Mouse (Mus musculus) embryonic fibroblast, embryonic 13.5 days (primary cell): Measurements from ENCODE around the gene Stx6. TPM values are rescaled to one million over a fixed set of nuclear protein-coding genes. Genes with fewer than 3 reads are reported as not detected.

Source experiments
- H3K27ac ChIP-seq: 2 replicates; pipeline ENCODE4 v1.5.1; 2012; ENCODE audit warnings: low read length, control low read depth, inconsistent platforms; ENCODE audit not compliant: insufficient read depth
- H3K4me1 ChIP-seq: 2 replicates; pipeline ENCODE4 v1.6.1; 2011; ENCODE audit warnings: low read length; ENCODE audit not compliant: control insufficient read depth, insufficient read depth
- H3K4me3 ChIP-seq: 2 replicates; pipeline ENCODE4 v1.5.1; 2011; ENCODE audit warnings: mild to moderate bottlenecking, control low read depth, low read length; ENCODE audit not compliant: insufficient read depth
- CTCF ChIP-seq: IDR thresholded peaks from 2 replicates; pipeline ENCODE4 v1.5.1; 2011; ENCODE audit warnings: mild to moderate bottlenecking, control low read depth, low read length, moderate library complexity, borderline replicate concordance; ENCODE audit not compliant: insufficient read depth
- POLR2A ChIP-seq: IDR thresholded peaks from 2 replicates; pipeline ENCODE4 v1.6.1; 2011; ENCODE audit warnings: low read depth, mild to moderate bottlenecking, control low read depth, low read length, moderate library complexity
- polyA plus RNA-seq: library from polyadenylated mRNA; stranded (reverse); fragments of >200 nt; gene quantifications from 2 replicates; pipeline ENCODE4 v1.2.4, GENCODE M21; 2011; ENCODE audit warnings: low read depth; ENCODE audit not compliant: missing spikeins, insufficient read length

Stx6 gene
- polyA plus RNA-seq, 1 experiment, result 54.3 TPM

DNA sequence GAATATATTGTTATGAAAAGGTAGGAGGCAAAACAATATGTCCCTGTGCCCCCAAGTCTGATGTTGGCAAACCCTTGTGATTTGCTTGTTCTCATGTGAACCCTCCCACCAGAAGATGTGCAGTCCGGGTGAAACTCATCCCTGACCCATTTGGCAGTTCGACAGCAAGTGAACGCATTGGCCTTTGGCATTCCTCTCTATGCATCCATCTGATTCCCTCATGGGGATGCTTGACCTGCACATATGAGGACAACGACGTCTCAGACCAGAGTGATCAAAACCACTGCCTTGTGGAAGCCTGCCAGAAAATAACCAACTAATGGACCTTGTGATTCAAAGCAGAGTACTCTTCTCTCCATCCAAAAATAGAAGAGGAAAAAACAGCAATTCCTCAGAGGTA is 31.8 kb upstream of the Stx6 start:
- H3K27ac ChIP-seq, result no peak overlapping the region

DNA sequence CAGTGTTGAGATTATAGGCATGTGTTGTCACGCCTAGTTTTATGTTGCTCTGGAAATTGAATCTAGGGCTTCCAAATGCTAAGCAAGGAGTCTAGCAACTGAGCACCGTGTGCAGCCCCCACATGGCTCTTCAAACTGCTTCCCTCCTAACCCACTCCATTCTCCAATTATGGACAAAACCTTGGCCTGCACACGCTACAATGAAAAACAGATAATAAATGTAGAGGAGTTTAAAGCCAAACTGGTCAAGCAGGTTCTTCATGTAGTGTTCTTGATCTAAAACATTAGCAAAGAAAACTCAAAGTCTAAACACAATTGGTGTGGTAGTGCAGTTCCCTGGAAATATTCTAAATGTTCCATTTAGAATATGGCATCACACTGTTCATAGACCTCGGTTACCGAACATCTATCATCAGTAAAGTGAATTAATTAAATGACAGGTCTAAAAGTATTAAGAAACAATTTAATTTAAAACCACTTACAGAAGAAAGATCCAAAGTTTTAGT is 31.0 kb upstream of the Stx6 start:
- TF ChIP-seq POLR2A, result no peak
- no peak for TF ChIP-seq CTCF
- H3K27ac ChIP-seq, result no peak overlapping the region
- no peak overlapping the region for H3K4me3 ChIP-seq
- H3K4me1 ChIP-seq, result peaks cover 4% of the 10 kb centered on the region

More for the DNA sequence above, 31.8 kb upstream of the Stx6 start:
- Histone ChIP-seq H3K4me1 (peaks cover 4% of the 10 kb centered on the region), H3K4me3 (no peak overlapping the region)
- TF ChIP-seq POLR2A (no peak), CTCF (no peak)

DNA sequence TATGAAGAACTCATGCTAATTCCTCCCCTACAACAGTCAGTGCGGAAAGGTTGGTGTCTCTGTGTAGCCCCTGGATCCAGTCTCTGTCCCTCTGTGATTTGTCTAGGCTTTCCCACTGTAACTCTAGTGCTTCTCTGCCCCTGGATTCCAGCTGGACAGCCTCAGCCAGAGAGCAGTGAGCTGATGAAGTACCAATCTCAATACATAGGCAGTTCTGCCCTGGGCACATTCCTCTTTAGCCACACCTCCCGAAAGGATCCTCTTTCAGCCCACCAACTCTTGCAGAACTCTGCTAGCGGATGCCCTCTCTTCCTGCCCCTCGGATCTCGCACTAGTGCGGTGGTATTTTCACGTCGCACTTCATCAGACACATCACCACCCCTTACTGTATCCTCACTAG is 23.6 kb upstream of the Stx6 start:
- Histone ChIP-seq H3K4me3 (no peak overlapping the region), H3K27ac (no peak overlapping the region), H3K4me1 (peaks cover 2% of the 10 kb centered on the region; the same call in 1 of the 2 replicates)
- no peak for TF ChIP-seq CTCF
- no peak for TF ChIP-seq POLR2A

DNA sequence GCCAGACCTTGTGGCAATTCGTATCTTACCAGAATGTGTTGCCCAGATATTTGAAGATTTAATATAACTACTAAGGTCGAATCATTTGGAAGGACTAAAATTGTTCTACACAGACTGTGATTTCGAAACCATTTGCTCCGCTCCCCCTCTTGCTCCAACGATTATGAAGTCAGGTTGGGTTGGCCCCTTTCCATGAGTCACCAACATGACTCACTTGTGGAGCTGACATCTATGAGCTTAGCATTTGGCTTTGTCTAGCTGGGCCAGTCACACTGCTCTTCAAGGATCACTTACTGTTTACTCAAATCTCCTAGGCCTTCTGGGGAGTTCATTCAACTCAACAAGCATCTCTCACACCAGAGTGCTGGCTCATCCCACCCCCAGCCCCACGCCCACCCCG is 19.7 kb upstream of the Stx6 start:
- peak overlapping the region; percentile 30; the same call in 1 of the 2 replicates for H3K27ac ChIP-seq
- no peak overlapping the region for H3K4me3 ChIP-seq
- peaks cover 2% of the 10 kb centered on the region; the same call in 1 of the 2 replicates for H3K4me1 ChIP-seq
- TF ChIP-seq CTCF, result no peak
- TF ChIP-seq POLR2A, result no peak

DNA sequence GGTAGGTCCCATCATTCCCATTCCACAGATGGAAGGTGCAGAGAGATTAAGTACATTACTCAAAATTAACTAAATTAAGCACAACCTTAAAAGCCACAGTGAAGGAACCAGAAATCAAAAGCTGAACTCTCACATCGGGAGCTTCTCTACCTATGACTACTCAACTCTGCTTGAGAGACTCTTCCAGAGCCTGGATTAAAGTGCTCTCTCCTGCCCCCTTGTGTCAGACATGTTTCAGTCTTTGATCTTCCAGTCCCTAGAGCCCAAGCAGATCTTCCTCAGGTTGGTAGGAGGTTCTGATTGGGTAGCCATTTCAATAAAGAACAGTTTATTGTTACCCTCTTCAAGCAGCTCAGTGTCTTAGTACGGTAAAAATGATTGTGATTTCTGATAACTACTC is 18.4 kb upstream of the Stx6 start:
- Histone ChIP-seq H3K4me1 (peaks cover 2% of the 10 kb centered on the region; the same call in 1 of the 2 replicates), H3K4me3 (no peak overlapping the region), H3K27ac (no peak overlapping the region)
- TF ChIP-seq POLR2A (no peak), CTCF (no peak)

DNA sequence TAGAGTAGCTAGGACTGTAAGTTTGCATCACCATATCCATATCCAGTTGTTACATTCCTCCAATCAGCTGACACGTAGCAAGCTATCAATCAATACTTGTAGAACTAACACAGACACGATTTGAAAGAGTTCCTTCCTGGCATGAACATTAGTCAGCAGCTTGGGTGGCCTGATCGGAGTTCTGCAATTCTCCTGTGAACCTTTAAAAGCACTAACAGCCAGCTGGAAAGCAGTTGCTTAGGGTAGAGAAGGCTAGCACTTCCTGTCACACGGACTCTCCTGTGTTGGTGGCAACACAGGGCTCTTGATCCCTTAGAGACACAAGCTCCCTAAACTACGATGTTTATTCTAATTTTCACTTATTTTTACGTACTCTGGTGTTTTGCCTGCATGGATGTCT is 12.9 kb upstream of the Stx6 start:
- TF ChIP-seq POLR2A (no peak), CTCF (no peak)
- Histone ChIP-seq H3K27ac (no peak overlapping the region), H3K4me3 (no peak overlapping the region), H3K4me1 (peaks cover 3% of the 10 kb centered on the region; the same call in 1 of the 2 replicates)

DNA sequence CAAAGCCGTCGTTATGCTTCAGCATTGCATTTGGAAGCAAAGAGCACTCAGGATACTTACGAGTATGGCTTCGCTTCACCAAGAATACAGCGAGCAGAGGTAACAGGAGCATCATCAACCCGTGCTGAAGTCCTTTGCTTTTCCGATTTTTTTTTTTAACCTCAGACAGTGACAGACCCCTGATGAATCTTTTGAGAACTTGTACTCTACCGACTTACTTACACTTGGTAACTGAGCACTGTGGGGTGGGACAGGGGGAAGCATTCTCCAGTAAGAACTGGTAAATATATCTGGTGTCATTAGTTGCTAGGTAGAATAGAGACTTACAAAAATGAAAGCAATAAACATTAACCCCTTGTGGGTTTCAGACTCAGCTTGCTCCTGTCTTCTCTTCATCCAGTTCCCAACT is 11.9 kb upstream of the Stx6 start, which contains the start of gene Mr1:
Gene Mr1, minus strand, starts transcription at position 243 of the 409 bp plus-strand sequence.
- Histone ChIP-seq H3K4me1 (peaks cover 3% of the 10 kb centered on the region; the same call in 1 of the 2 replicates), H3K27ac (peak within 1 kb of the TSS; percentile 36; the same call in 1 of the 2 replicates), H3K4me3 (peak within 1 kb of the TSS; percentile 61)
- TF ChIP-seq POLR2A, result no peak
- TF ChIP-seq CTCF, result no peak

DNA sequence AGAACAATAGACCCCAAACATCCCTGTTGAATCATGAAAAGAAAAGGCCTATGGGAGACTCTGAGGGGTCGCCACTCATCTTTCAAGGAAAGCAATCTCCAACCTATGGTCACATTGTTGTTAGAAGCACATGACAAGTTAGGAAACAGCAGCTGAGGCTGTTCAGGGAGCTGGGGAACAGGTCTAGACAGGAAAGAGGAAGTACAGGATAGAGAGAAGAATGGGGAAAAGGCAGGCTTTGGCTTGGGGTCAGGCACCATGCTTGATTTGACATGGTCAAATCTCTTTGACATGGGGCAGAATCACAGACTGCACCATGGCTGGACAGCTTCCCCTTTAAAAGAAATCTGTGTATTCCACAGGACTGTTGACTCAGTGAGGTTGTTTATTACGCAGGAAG is 11.3 kb upstream of the Stx6 start:
- Histone ChIP-seq H3K4me1 (peaks cover 3% of the 10 kb centered on the region; the same call in 1 of the 2 replicates), H3K4me3 (no peak overlapping the region), H3K27ac (no peak overlapping the region)
- no peak for TF ChIP-seq CTCF

DNA sequence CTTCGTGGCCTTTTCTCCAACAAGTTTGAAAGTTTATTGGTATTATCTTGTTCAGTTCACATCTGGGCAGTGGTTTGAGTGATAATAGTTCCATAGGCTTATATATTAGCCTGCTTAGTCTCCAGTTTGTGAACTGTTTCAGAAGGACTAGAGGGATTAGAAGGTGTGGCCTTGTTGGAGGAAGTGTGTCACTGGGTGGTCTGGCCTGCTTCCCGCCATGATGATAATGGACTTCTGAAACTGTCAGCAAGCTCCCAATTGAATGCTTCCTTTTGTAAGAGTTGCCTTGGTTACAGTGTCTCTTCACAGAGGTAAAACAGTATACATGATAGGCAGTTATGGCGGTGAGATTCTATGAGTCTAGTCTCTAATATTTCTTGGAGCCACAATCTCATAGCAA is 9.1 kb upstream of the Stx6 start:
- Histone ChIP-seq H3K4me1 (peaks cover 3% of the 10 kb centered on the region; the same call in 1 of the 2 replicates), H3K4me3 (no peak overlapping the region), H3K27ac (no peak overlapping the region)
- TF ChIP-seq POLR2A (no peak), CTCF (no peak)

DNA sequence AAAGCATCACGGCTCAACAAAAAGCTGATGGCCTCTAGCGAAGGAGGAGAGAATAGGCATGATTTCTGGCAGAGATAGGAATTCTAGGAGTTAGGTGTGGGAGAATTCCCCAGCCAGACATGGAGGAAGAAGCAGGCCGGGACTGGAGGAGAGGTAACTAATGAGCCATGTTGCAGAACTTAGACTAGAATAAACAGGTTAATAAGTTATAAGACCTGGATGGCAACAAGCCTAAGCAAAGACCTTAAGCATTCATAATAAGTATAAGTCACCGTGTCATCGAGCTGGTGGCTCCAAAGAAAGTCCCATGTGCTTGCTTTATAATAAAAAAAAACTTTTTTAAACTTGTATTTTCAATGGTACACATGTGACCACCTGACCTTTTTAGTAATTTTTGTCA is 7.7 kb upstream of the Stx6 start:
- Histone ChIP-seq H3K27ac (no peak overlapping the region), H3K4me3 (no peak overlapping the region), H3K4me1 (no peaks in the 10 kb centered on the region)
- TF ChIP-seq CTCF (no peak), POLR2A (no peak)
